Mouse (Mus musculus) heart, embryonic 16.5 days (tissue): ENCODE measurements around the gene Mios. TPM values are rescaled to one million over a fixed set of nuclear protein-coding genes. Genes with fewer than 3 reads are reported as not detected.
A peak's percentile ranks its signal among the peaks of the same experiment; 100 is the strongest.

Source experiments
- ATAC-seq: fragments of 200-750 bp; cut with Nextera tagmentation; replicated peaks from 2 replicates; pipeline ENCODE4 v1.8.0; 2017; ENCODE audit warnings: moderate number of reproducible peaks; ENCODE audit not compliant: insufficient read depth, low FRiP score; ENCODE audit errors: extremely low read depth
- H3K27ac ChIP-seq: fragments of 300-500 bp; sonication (generic); 2 replicates; pipeline ENCODE4 v1.5.1; 2014; ENCODE audit warnings: mild to moderate bottlenecking, low read length, control low read depth, moderate library complexity
- H3K27me3 ChIP-seq: fragments of 300-500 bp; sonication (generic); 2 replicates; pipeline ENCODE4 v1.6.1; 2014; ENCODE audit warnings: low read length, mixed read lengths; ENCODE audit not compliant: control insufficient read depth, insufficient read depth
- H3K36me3 ChIP-seq: fragments of 300-500 bp; sonication (generic); 2 replicates; pipeline ENCODE4 v1.6.1; 2014; ENCODE audit not compliant: control insufficient read depth, insufficient read depth
- H3K4me1 ChIP-seq: fragments of 300-500 bp; sonication (generic); 2 replicates; pipeline ENCODE4 v1.6.1; 2014; ENCODE audit warnings: low read length, mixed read lengths; ENCODE audit not compliant: control insufficient read depth, insufficient read depth
- H3K4me2 ChIP-seq: fragments of 300-500 bp; sonication (generic); 2 replicates; pipeline ENCODE4 v1.6.1; 2014; ENCODE audit warnings: low read depth, mild to moderate bottlenecking, control low read depth, low read length
- H3K4me3 ChIP-seq: fragments of 300-500 bp; sonication (generic); 2 replicates; pipeline ENCODE4 v1.5.1; 2014; ENCODE audit warnings: mild to moderate bottlenecking, control low read depth, low read length
- H3K9ac ChIP-seq: fragments of 300-500 bp; sonication (generic); 2 replicates; pipeline ENCODE4 v1.6.1; 2014; ENCODE audit warnings: low read length, control low read depth
- H3K9me3 ChIP-seq: fragments of 300-500 bp; sonication (generic); replicated peaks from 2 replicates; pipeline ENCODE4 v1.6.1; 2016; ENCODE audit warnings: low read length; ENCODE audit not compliant: control insufficient read depth
- WGBS: fragments of 180-500 bp; shearing (Covaris S2); extraction: QIAGEN DNeasy Blood & Tissue Kit; methylation state at CpG from one replicate; pipeline ENCODE4 v1.1.7; 2014; 5-methylcytosine and 5-hydroxymethylcytosine counted together
- polyA plus RNA-seq: library from polyadenylated mRNA; unstranded; fragments of >200 nt; fragmentation: Nextera tagmentation; extraction: Ambion mirVana; gene quantifications from 2 replicates; pipeline ENCODE4 v1.2.1, GENCODE M21; 2015

Mios gene
- polyA plus RNA-seq, 1 experiment from 2014 or later, result 16.0 TPM

- Histone ChIP-seq H3K9me3 (no peaks in the 10 kb centered on the region), H3K4me1 (no peaks in the 10 kb centered on the region), H3K27ac (no peak overlapping the region), H3K4me2 (no peak overlapping the region), H3K4me3 (no peak overlapping the region), H3K36me3 (no peaks in the 10 kb centered on the region), H3K27me3 (no peaks in the 10 kb centered on the region), H3K9ac (no peak overlapping the region)
- 51% methylated on average over 3 of the region's 3 CpGs for WGBS
- no peak for ATAC-seq
Measured at GRCm38 (mm10) chr6:8189917-8190316, 19.1 kb upstream of the Mios start.

DNA sequence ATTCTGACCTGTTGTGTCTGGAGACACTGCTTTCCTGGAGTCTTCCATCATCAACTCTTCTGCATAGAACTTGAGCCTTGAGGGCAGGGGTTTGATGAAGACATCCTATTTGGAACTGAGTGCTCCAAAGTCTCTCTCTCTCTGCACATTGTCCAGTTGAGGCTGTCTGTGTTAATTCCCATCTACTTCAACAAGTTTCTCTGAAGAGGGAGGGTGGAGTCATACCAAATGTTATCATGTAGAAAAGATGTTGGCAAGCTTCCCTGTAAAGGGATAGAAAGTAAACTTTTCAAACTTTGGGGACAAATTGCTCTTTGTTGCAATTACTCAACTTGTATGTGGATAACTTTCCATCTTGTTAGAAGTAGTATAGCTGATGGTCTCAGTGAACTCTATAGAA is 16.5 kb upstream of the Mios start, which contains the start of gene Col28a1:
Col28a1 (minus strand) TSS at position 101 of the 400 bp plus-strand sequence.
- H3K4me1 ChIP-seq, result no peaks in the 10 kb centered on the region
- H3K27me3 ChIP-seq, result no peaks in the 10 kb centered on the region
- H3K4me2 ChIP-seq, result no peak within 1 kb of the TSS
- no peaks in the 10 kb centered on the region for H3K36me3 ChIP-seq
- ATAC-seq, result no peak
- H3K9me3 ChIP-seq, result peaks cover 5% of the 10 kb centered on the region; the same call in 1 of the 2 replicates
- H3K27ac ChIP-seq, result no peak within 1 kb of the TSS
- H3K9ac ChIP-seq, result no peak within 1 kb of the TSS
- H3K4me3 ChIP-seq, result no peak within 1 kb of the TSS

DNA sequence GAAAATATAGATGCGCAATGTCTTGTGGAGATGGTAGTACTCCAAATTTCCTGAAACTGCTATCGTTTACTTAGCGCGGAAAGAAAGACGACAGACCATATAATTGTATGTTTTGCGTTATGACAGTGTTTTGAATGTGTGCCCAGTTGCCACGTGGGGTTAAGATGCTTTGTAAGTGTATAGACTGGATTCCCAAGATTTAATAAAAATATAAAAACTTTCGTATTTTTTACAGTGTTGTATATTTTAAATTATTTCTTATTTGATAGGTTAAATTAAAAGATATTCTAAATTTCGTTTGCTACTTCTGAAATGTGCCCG is 804 bp downstream of the Mios start:
- Histone ChIP-seq H3K4me2 (peak overlapping the region; percentile 87), H3K9me3 (no peaks in the 10 kb centered on the region), H3K36me3 (peaks cover 2% of the 10 kb centered on the region), H3K27ac (peak overlapping the region; percentile 94), H3K4me3 (peak overlapping the region; percentile 86), H3K4me1 (peaks cover 9% of the 10 kb centered on the region), H3K9ac (peak overlapping the region; percentile 95), H3K27me3 (no peaks in the 10 kb centered on the region)
- no peak for ATAC-seq
- 11% methylated on average over 10 of the region's 10 CpGs for WGBS

GRCm38 (mm10) chr6:8210661-8211060 is 1.6 kb downstream of the Mios start:
- H3K27ac ChIP-seq, result no peak overlapping the region
- WGBS, result 81% methylated on average over 3 of the region's 3 CpGs
- no peaks in the 10 kb centered on the region for H3K27me3 ChIP-seq
- no peak overlapping the region for H3K4me2 ChIP-seq
- H3K9me3 ChIP-seq, result no peaks in the 10 kb centered on the region
- no peak overlapping the region for H3K4me3 ChIP-seq
- H3K36me3 ChIP-seq, result peaks cover 10% of the 10 kb centered on the region
- peaks cover 9% of the 10 kb centered on the region for H3K4me1 ChIP-seq
- no peak for ATAC-seq
- H3K9ac ChIP-seq, result no peak overlapping the region

DNA sequence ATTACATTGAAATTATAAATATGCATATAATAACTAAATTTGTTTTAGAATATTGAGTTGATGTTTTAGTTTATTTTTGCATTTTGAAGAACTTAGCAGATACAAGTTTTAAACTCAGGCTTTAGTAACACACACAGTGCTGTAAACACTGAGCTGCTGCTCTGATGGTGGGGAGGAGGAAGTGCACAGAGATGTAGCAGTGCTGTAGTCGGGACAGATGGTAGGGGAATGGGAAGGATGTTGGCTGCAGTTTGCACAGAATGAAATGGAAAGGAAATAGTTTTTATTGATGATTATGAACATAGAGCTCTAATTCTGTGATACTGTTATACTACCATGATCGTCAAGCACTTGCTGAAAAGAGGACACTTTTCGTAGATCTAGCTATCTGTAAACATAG is 18.0 kb downstream of the Mios start:
- H3K4me2 ChIP-seq, result no peak overlapping the region
- no peak overlapping the region for H3K4me3 ChIP-seq
- H3K27ac ChIP-seq, result no peak overlapping the region
- no peak for ATAC-seq
- H3K9ac ChIP-seq, result no peak overlapping the region
- WGBS, result 77% methylated on average over 3 of the region's 3 CpGs
- no peaks in the 10 kb centered on the region for H3K4me1 ChIP-seq
- peaks cover 19% of the 10 kb centered on the region for H3K36me3 ChIP-seq
- H3K27me3 ChIP-seq, result no peaks in the 10 kb centered on the region
- no peaks in the 10 kb centered on the region for H3K9me3 ChIP-seq

DNA sequence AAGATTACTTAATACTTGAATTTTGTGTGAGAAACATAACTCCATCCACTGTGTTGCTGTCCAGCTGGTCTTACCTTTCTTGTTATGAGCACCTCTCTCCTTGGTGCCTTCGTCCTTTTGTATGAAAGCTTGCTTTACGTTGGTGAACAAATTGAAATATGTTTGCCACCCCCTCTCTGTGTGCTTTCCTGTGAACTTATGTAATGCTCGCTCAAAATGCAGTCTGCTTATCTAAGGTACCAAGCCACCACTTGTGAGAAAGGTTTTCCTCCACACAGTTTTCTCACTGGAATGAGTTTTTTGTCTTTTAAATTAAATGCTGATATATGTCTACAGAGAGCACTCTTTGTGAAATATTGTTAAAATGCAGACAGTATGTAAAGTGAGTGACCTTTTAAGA is 19.6 kb downstream of the Mios start:
- no peak overlapping the region for H3K9ac ChIP-seq
- H3K27ac ChIP-seq, result no peak overlapping the region
- no peaks in the 10 kb centered on the region for H3K4me1 ChIP-seq
- H3K9me3 ChIP-seq, result no peaks in the 10 kb centered on the region
- H3K27me3 ChIP-seq, result no peaks in the 10 kb centered on the region
- H3K4me3 ChIP-seq, result no peak overlapping the region
- H3K4me2 ChIP-seq, result no peak overlapping the region
- WGBS, result 85% methylated on average over 3 of the region's 3 CpGs
- peaks cover 20% of the 10 kb centered on the region for H3K36me3 ChIP-seq
- ATAC-seq, result no peak

DNA sequence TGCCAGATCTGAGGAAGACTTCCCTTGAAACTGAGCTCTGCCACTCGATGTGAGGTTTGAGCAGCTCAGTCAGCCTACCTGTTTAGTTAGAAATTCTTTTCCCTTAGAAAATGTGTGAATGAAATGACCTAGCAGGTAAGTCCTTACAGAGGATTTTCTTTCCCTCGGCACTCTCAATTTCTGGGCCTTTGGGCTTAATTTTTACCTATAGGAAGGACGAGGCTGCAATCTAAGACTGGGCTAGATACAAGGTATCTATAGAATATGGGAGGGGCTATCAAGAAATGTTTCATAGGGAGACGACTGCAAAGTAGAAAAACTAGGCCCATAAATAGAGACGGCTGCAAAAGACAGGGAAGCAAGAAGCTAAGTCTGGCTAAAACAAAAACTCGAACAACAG is 49.3 kb downstream of the Mios start:
- H3K27ac ChIP-seq, result peak overlapping the region; percentile 74
- no peaks in the 10 kb centered on the region for H3K27me3 ChIP-seq
- 7% methylated on average over 6 of the region's 6 CpGs for WGBS
- no peaks in the 10 kb centered on the region for H3K9me3 ChIP-seq
- peaks cover 9% of the 10 kb centered on the region; the same call in 1 of the 2 replicates for H3K4me1 ChIP-seq
- peak overlapping the region; percentile 82 for H3K9ac ChIP-seq
- H3K4me2 ChIP-seq, result peak overlapping the region; percentile 70
- ATAC-seq, result no peak
- H3K36me3 ChIP-seq, result no peaks in the 10 kb centered on the region; the same call in 1 of the 2 replicates
- peak overlapping the region; percentile 82 for H3K4me3 ChIP-seq

DNA sequence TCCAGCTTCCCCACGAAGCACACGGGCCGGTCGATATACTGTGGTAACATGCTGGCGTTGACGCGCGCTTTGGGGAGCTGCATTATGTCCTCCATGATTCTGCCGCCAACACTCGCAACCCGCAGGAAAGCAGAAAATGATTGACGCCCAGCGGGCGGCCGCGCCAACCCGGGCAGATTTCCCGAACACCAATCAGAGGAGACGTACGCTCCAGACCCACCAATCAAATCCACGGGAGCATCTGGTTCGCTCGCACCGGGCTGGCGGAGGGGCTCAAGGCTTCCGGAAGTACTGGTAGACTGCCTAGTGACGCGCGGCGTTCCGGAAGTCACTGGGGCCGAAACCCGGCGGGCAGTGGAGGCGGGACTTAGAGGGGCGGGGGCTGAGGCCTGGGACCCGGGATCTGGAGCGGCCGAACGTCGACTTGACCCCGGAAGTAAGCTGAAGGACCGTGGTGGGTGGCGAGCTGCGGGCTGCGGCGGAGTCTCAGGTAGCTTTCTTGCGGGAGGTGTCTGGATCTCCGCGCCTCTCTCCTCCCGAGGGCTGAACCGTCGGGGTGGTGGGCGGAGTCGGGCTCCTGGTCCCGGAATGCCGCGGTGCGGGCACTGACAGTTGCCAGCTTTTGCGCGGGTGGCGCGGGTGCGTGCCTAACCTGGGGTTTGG is 50.1 kb downstream of the Mios start, which contains the start of the genes Rpa3, Umad1 and Gm45062:
Rpa3 (minus strand) TSS at position 170 of the 663 bp plus-strand sequence.
Umad1 (plus strand) TSS at position 285 of the 663 bp plus-strand sequence.
Gm45062 (plus strand) TSS at position 447 of the 663 bp plus-strand sequence.
- Histone ChIP-seq H3K4me3 (peak within 1 kb of the TSS; percentile 82), H3K36me3 (no peaks in the 10 kb centered on the region; the same call in 1 of the 2 replicates), H3K9me3 (no peaks in the 10 kb centered on the region), H3K4me1 (peaks cover 9% of the 10 kb centered on the region; the same call in 1 of the 2 replicates), H3K27me3 (no peaks in the 10 kb centered on the region), H3K4me2 (peak within 1 kb of the TSS; percentile 77), H3K27ac (peak within 1 kb of the TSS; percentile 74), H3K9ac (peak within 1 kb of the TSS; percentile 82)
- WGBS, result under 1% methylated on average over 64 of the region's 64 CpGs
- ATAC-seq, result peak; percentile 100

GRCm38 (mm10) chr6:8259667-8260044 is 50.6 kb downstream of the Mios start:
- under 1% methylated on average over 8 of the region's 8 CpGs for WGBS
- no peaks in the 10 kb centered on the region for H3K9me3 ChIP-seq
- peak overlapping the region; percentile 82 for H3K9ac ChIP-seq
- ATAC-seq, result no peak
- peaks cover 9% of the 10 kb centered on the region; the same call in 1 of the 2 replicates for H3K4me1 ChIP-seq
- H3K4me3 ChIP-seq, result peak overlapping the region; percentile 82
- H3K36me3 ChIP-seq, result no peaks in the 10 kb centered on the region
- H3K27ac ChIP-seq, result peak overlapping the region; percentile 64
- no peaks in the 10 kb centered on the region for H3K27me3 ChIP-seq
- peak overlapping the region; percentile 77 for H3K4me2 ChIP-seq
